Mouse (Mus musculus) kidney, postnatal 10 days (tissue): ENCODE data around the gene Mfsd4b1.

Source experiments
- DNase-seq: peaks from one replicate; pipeline ENCODE4 v3.0.0; 2021; ENCODE audit warnings: mixed read lengths

The Mfsd4b1 gene

GRCm38 (mm10) chr10:40024554-40025428 is at the start of gene Mfsd4b1:
Gene Mfsd4b1, minus strand, starts transcription at chr10:40025268.
- peak; percentile 93 for DNase-seq

- DNase-seq = no peak
Measured at GRCm38 (mm10) chr10:40073608-40074007, 48.5 kb upstream of the Mfsd4b1 start.

GRCm38 (mm10) chr10:40070684-40071083 is 45.6 kb upstream of the Mfsd4b1 start:
- DNase-seq = no peak

GRCm38 (mm10) chr10:40069270-40069669 is 44.2 kb upstream of the Mfsd4b1 start:
- DNase-seq = no peak

GRCm38 (mm10) chr10:40068595-40068994 is 43.5 kb upstream of the Mfsd4b1 start:
- no peak for DNase-seq

- DNase-seq = no peak
Measured at GRCm38 (mm10) chr10:40067529-40067928, 42.5 kb upstream of the Mfsd4b1 start.

- no peak for DNase-seq
Measured at GRCm38 (mm10) chr10:40067071-40067470, 42.0 kb upstream of the Mfsd4b1 start.

- DNase-seq = no peak
Measured at GRCm38 (mm10) chr10:40065357-40065756, 40.3 kb upstream of the Mfsd4b1 start.

GRCm38 (mm10) chr10:40063291-40063890 is 38.3 kb upstream of the Mfsd4b1 start:
- DNase-seq = peak; percentile 73

GRCm38 (mm10) chr10:40062812-40063211 is 37.7 kb upstream of the Mfsd4b1 start:
- DNase-seq = no peak

- DNase-seq = no peak
Measured at GRCm38 (mm10) chr10:40061926-40062325, 36.9 kb upstream of the Mfsd4b1 start.

GRCm38 (mm10) chr10:40058786-40059120 is 33.7 kb upstream of the Mfsd4b1 start:
- peak; percentile 4 for DNase-seq

GRCm38 (mm10) chr10:40058062-40058785 is 33.2 kb upstream of the Mfsd4b1 start:
- peak; percentile 51 for DNase-seq

- peak; percentile 3 for DNase-seq
Measured at GRCm38 (mm10) chr10:40057615-40058014, 32.5 kb upstream of the Mfsd4b1 start.

GRCm38 (mm10) chr10:40054455-40054854 is 29.4 kb upstream of the Mfsd4b1 start:
- peak; percentile 3 for DNase-seq

- DNase-seq = peak; percentile 6
Measured at GRCm38 (mm10) chr10:40053896-40054295, 28.8 kb upstream of the Mfsd4b1 start.

GRCm38 (mm10) chr10:40053257-40053895 is 28.3 kb upstream of the Mfsd4b1 start:
- peak; percentile 29 for DNase-seq

GRCm38 (mm10) chr10:40051997-40052396 is 26.9 kb upstream of the Mfsd4b1 start:
- DNase-seq = no peak

- no peak for DNase-seq
Measured at GRCm38 (mm10) chr10:40050763-40051162, 25.7 kb upstream of the Mfsd4b1 start.

- DNase-seq = peak; percentile 63
Measured at GRCm38 (mm10) chr10:40041339-40041738, 16.3 kb upstream of the Mfsd4b1 start.

- DNase-seq = peak; percentile 26
Measured at GRCm38 (mm10) chr10:40036686-40037560, 11.9 kb upstream of the Mfsd4b1 start.

GRCm38 (mm10) chr10:40034956-40035355 is 9.9 kb upstream of the Mfsd4b1 start:
- peak; percentile 1 for DNase-seq
